Comparison of ENCODE assay signal across 17 mouse cellular contexts in the genomic region with DNA sequence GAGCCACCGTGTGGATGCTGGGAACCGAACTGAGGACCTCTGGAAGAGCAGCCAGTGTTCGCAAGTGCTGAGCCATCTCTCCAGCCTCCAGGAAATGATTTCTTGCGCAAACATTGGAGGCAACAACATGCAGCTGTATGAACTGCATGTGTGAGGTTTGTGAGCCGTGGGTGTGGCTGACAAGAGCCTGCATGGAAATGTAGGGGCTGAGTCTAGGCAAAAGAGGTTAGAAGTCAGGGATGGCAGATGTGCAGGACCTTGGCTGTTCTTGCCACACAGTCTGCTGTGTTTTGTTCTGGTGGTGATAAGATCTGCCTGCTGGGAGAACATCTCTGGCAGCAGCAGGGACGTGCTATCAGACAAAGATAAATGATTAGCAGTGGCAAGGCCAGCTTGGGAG. TPM values are rescaled to one million over a fixed set of nuclear protein-coding genes. Genes with fewer than 3 reads are reported as not detected.
DNase-seq lines count a peak whose midpoint lies in the region; ATAC-seq and TF ChIP-seq lines count a peak whose summit lies in the region.
"Had no signal": no experiment of that assay in that cellular context is flagged by ENCODE, and none has a peak within 500 bp of the region (broad histone marks: within the 10 kb centered on the region; RNA-seq: fewer than 3 reads in every experiment).

No protein-coding gene starts in this region.

- WGBS in lung, embryonic 15.5 days: 37% methylated on average over 6 of the region's 6 CpGs
- 45% methylated on average over 6 of the region's 6 CpGs for WGBS in lung, adult 2 months

- H3K36me3 ChIP-seq in lung, embryonic 15.5 days: no peaks in the 10 kb centered on the region
- H3K36me3 ChIP-seq in myocyte (ENCODE audit: control insufficient read depth, insufficient read depth): no peaks in the 10 kb centered on the region
- H3K36me3 ChIP-seq: forebrain, embryonic 15.5 days; heart, embryonic 13.5 days; midbrain, embryonic 13.5 days had no signal

- no peak overlapping the region for H3K4me2 ChIP-seq in lung, embryonic 15.5 days
- H3K4me2 ChIP-seq in myocyte (ENCODE audit: low read depth): no peak overlapping the region
- H3K4me2 ChIP-seq: forebrain, embryonic 15.5 days; heart, embryonic 13.5 days; midbrain, embryonic 13.5 days had no signal

- no peaks in the 10 kb centered on the region for H3K27me3 ChIP-seq in lung, embryonic 15.5 days
- H3K27me3 ChIP-seq in myocyte (ENCODE audit: control insufficient read depth, insufficient read depth, insufficient read length): no peaks in the 10 kb centered on the region
- H3K27me3 ChIP-seq: forebrain, embryonic 15.5 days; heart, embryonic 13.5 days; midbrain, embryonic 13.5 days had no signal

- H3K4me3 ChIP-seq in lung, embryonic 15.5 days: no peak overlapping the region
- no peak overlapping the region for H3K4me3 ChIP-seq in lung, adult 2 months (replicated peaks; ENCODE audit: extremely low read depth, low read depth, low read length)
- H3K4me3 ChIP-seq in myocyte: no peak overlapping the region
- H3K4me3 ChIP-seq: forebrain, embryonic 15.5 days; heart, embryonic 13.5 days; midbrain, embryonic 13.5 days had no signal

- peak; percentile 84; the same call in 1 of the 2 replicates for ATAC-seq in lung, embryonic 15.5 days (ENCODE audit: borderline replicate concordance, extremely low read depth, low FRiP score, low TSS enrichment)
- ATAC-seq in granulocyte monocyte progenitor cell, adult 5-6 weeks (replicated peaks; ENCODE audit: poor library complexity, severe bottlenecking): peak; percentile 87
- ATAC-seq: forebrain, embryonic 15.5 days; hindbrain, embryonic 16.5 days; midbrain, embryonic 13.5 days had no signal

- peak overlapping the region; percentile 52; the same call in 1 of the 2 replicates for H3K27ac ChIP-seq in lung, embryonic 15.5 days
- H3K27ac ChIP-seq: forebrain, embryonic 15.5 days; heart, embryonic 13.5 days; midbrain, embryonic 13.5 days had no signal

- no peak for TF ChIP-seq CTCF in lung, adult 2 months (IDR thresholded peaks at IDR 0.05; ENCODE audit: insufficient read depth, low read length)

- no peak overlapping the region for H3ac ChIP-seq in myocyte (ENCODE audit: control insufficient read depth, insufficient read length)

- peak; percentile 24 for DNase-seq in adrenal gland, postnatal 14 days
- no peak for DNase-seq in adrenal gland, adult 18-20 months (ENCODE audit: low spot score in 2 of 2)
- DNase-seq in lung, adult 2 months: no peak
- DNase-seq in testis, postnatal 14 days (ENCODE audit: low spot score): no peak
- DNase-seq in layer of hippocampus, postnatal 10 days (ENCODE audit: low spot score in 2 of 2): no peak
- DNase-seq: cerebellum, postnatal 10 days; heart, postnatal 4 days; kidney, adult 18-20 months; kidney, postnatal 4 days; thymus, adult 2 months had no signal

- H3K9me3 ChIP-seq in lung, embryonic 15.5 days: no peaks in the 10 kb centered on the region
- H3K9me3 ChIP-seq: forebrain, embryonic 15.5 days; heart, embryonic 13.5 days; midbrain, embryonic 13.5 days had no signal

- H3K4me1 ChIP-seq in lung, embryonic 15.5 days: peaks cover 16% of the 10 kb centered on the region
- peaks cover 3% of the 10 kb centered on the region; the same call in 1 of the 2 replicates for H3K4me1 ChIP-seq in lung, adult 2 months (ENCODE audit: control insufficient read depth, insufficient read depth, low read length)
- H3K4me1 ChIP-seq: forebrain, embryonic 15.5 days had no signal

- no peak overlapping the region for H3K9ac ChIP-seq in lung, embryonic 15.5 days
- H3K9ac ChIP-seq: forebrain, embryonic 15.5 days; heart, embryonic 13.5 days; midbrain, embryonic 13.5 days had no signal

- TF ChIP-seq POLR2A in lung, adult 2 months (IDR thresholded peaks at IDR 0.05; ENCODE audit: borderline replicate concordance, extremely low read depth, low read depth, low read length): no peak
- TF ChIP-seq POLR2A in myocyte (IDR thresholded peaks at IDR 0.05; ENCODE audit: insufficient read length, low read depth): no peak

- H3K79me2 ChIP-seq in myocyte (ENCODE audit: control insufficient read depth, insufficient read depth): no peaks in the 10 kb centered on the region

TF ChIP-seq in myocyte, 11 proteins besides CTCF, POLR2A, EP300 and RAD21:
- TF ChIP-seq SRF (IDR thresholded peaks at IDR 0.05; ENCODE audit: control insufficient read depth, insufficient read length, low read depth) (no peak), TCF3 (IDR thresholded peaks at IDR 0.05; ENCODE audit: insufficient read length, low read depth) (no peak), MAX (IDR thresholded peaks at IDR 0.05; ENCODE audit: low read depth) (no peak), USF1 (IDR thresholded peaks at IDR 0.05; ENCODE audit: low read depth) (no peak), CEBPB (IDR thresholded peaks at IDR 0.05; ENCODE audit: insufficient read depth, poor library complexity, severe bottlenecking) (0 out of 2 replicates have a peak, but pooled peaks have one; percentile 13), E2F4 (IDR thresholded peaks at IDR 0.05; ENCODE audit: insufficient read depth) (no peak), REST (IDR thresholded peaks at IDR 0.05; ENCODE audit: insufficient read depth, insufficient read length) (no peak)

RNA-seq across cellular contexts. Expression of gene Cped1, which starts 49.7 kb away (rescaled TPM):
- total RNA-seq in adrenal gland, postnatal 14 days (2021): 31.3 and 35.4 TPM in 2 replicates
- total RNA-seq in adrenal gland, adult 18-20 months (2021): 10 to 100 TPM; 43.9 to 50.3 TPM
- polyA plus RNA-seq in lung, embryonic 15.5 days (2015; fragmentation: Nextera tagmentation; extraction: Ambion mirVana): 24.3 and 25.0 TPM in 2 replicates
- polyA plus RNA-seq in lung, adult 2 months (2012; rRNA removed): 23.2 and 29.4 TPM in 2 replicates
- total RNA-seq in granulocyte monocyte progenitor cell, adult 5-6 weeks (2014; fragmentation: Nextera tagmentation): 1.3 and 2.1 TPM in 2 replicates
- total RNA-seq in granulocyte monocyte progenitor cell, adult 5-6 weeks (2017): 0.60 and 0.72 TPM in 2 replicates
- polyA plus RNA-seq in myocyte (2012; fragmentation: generic; extraction: Trizol): 0.79 TPM
- total RNA-seq in layer of hippocampus, postnatal 10 days (2021): 1 to 10 TPM; 2.0 to 2.1 TPM

Comparison
In these comparisons a context has a peak if more than half of its experiments do, and no peak if none do; other contexts are left out.
1. RNA of gene Cped1, which starts 49.7 kb away (total RNA-seq): 43.9 to 50.3 TPM in adrenal gland, adult 18-20 months and 31.3 to 35.4 TPM in adrenal gland, postnatal 14 days; 0.60 to 2.1 TPM in granulocyte monocyte progenitor cell, adult 5-6 weeks and 2.0 to 2.1 TPM in layer of hippocampus, postnatal 10 days; every median in the first group is over 10 times any median in the second.